In genomic region chr4:95556663-95557332, GRCm38 (mm10) we compare ENCODE assay signal across 8 mouse cellular contexts. TPM values are rescaled to one million over a fixed set of nuclear protein-coding genes. Genes with fewer than 3 reads are reported as not detected.
DNase-seq lines count a peak whose midpoint lies in the region; ATAC-seq and TF ChIP-seq lines count a peak whose summit lies in the region.

No protein-coding gene starts in this region.

- intact Hi-C loops in heart, postnatal 14 days (cut with DNase I), result loop anchor here (5.0 to 10.0 kb wide), 2 partner anchors 252 to 509 kb away; no protein-coding TSS in a partner anchor

- H3K27ac ChIP-seq in heart, embryonic 10.5 days, result peak overlapping the region; percentile 89
- peak overlapping the region; percentile 62; the same call in 1 of the 2 replicates for H3K27ac ChIP-seq in forebrain, postnatal 0 days (ENCODE audit: low read depth, low read length)

- H3K9me3 ChIP-seq in heart, embryonic 10.5 days, result no peaks in the 10 kb centered on the region
- H3K9me3 ChIP-seq in E14TG2a.4 (ENCODE audit: low read length), result no peaks in the 10 kb centered on the region
- H3K9me3 ChIP-seq in forebrain, postnatal 0 days (ENCODE audit: low read length), result no peaks in the 10 kb centered on the region

- H3K36me3 ChIP-seq in heart, embryonic 10.5 days, result no peaks in the 10 kb centered on the region
- no peaks in the 10 kb centered on the region for H3K36me3 ChIP-seq in E14TG2a.4 (ENCODE audit: insufficient read depth, low read length)
- H3K36me3 ChIP-seq in forebrain, postnatal 0 days (ENCODE audit: insufficient read depth), result no peaks in the 10 kb centered on the region

- WGBS in heart, embryonic 10.5 days, result 45% methylated on average over 16 of the region's 16 CpGs
- 40% methylated on average over 16 of the region's 16 CpGs for WGBS in forebrain, postnatal 0 days

- no peak for ATAC-seq in forebrain, postnatal 0 days

- peak overlapping the region; percentile 57 for H3K4me2 ChIP-seq in forebrain, postnatal 0 days (ENCODE audit: low read depth)

- H3K27me3 ChIP-seq in heart, embryonic 10.5 days (ENCODE audit: insufficient read depth, poor library complexity, severe bottlenecking), result no peaks in the 10 kb centered on the region
- no peaks in the 10 kb centered on the region for H3K27me3 ChIP-seq in E14TG2a.4 (ENCODE audit: insufficient read depth, low read length)
- H3K27me3 ChIP-seq in forebrain, postnatal 0 days (ENCODE audit: insufficient read depth, low read length), result no peaks in the 10 kb centered on the region

- H3K9ac ChIP-seq in forebrain, postnatal 0 days, result peak overlapping the region; percentile 38

- no peak for DNase-seq in heart, embryonic 10.5 days (ENCODE audit: low spot score)
- DNase-seq in heart, postnatal 14 days, result no peak
- DNase-seq in forebrain, postnatal 0 days, result no peak
- DNase-seq in lung, postnatal 36 days, result peak; percentile 1
- DNase-seq in frontal cortex, adult 2 months (ENCODE audit: extremely low spot score in 1 of 2, low spot score in 1 of 2), result no peak
- DNase-seq in urinary bladder, adult 2 months (ENCODE audit: low spot score), result no peak
- DNase-seq in ovary, postnatal 10 days (ENCODE audit: low spot score), result no peak

- no peak for TF ChIP-seq CTCF in E14TG2a.4 (conservative IDR thresholded peaks at IDR 0.05; ENCODE audit: low read length)
- TF ChIP-seq CTCF in forebrain, postnatal 0 days (IDR thresholded peaks at IDR 0.05; ENCODE audit: low read depth), result no peak

- no peaks in the 10 kb centered on the region for H3K4me1 ChIP-seq in heart, embryonic 10.5 days
- peaks cover 15% of the 10 kb centered on the region for H3K4me1 ChIP-seq in E14TG2a.4 (replicated peaks; ENCODE audit: low read depth, low read length)
- no peaks in the 10 kb centered on the region for H3K4me1 ChIP-seq in forebrain, postnatal 0 days (ENCODE audit: insufficient read depth)

- peak overlapping the region; percentile 61 for H3K4me3 ChIP-seq in heart, embryonic 10.5 days
- H3K4me3 ChIP-seq in E14TG2a.4 (replicated peaks; ENCODE audit: low read length), result peak overlapping the region; percentile 81
- H3K4me3 ChIP-seq in forebrain, postnatal 0 days (ENCODE audit: low read depth, low read length), result peak overlapping the region; percentile 37

RNA-seq across cellular contexts. Expression of gene Fggy, which starts 0.5 kb away (rescaled TPM):
- polyA plus RNA-seq in heart, embryonic 10.5 days (2016; fragmentation: Nextera tagmentation; extraction: Ambion mirVana), result 6.1 and 8.0 TPM in 2 replicates
- 1 to 10 TPM; 6.0 to 6.7 TPM for total RNA-seq in heart, postnatal 14 days (2021)
- 4.3 and 4.8 TPM in 2 replicates for total RNA-seq in forebrain, postnatal 0 days (2014; rRNA removed)
- polyA plus RNA-seq in forebrain, postnatal 0 days (2015; fragmentation: Nextera tagmentation; extraction: Ambion mirVana), result 4.1 and 4.9 TPM in 2 replicates
- polyA plus RNA-seq in frontal cortex, adult 2 months (2012; rRNA removed), result 11.8 and 12.6 TPM in 2 replicates
- 7.8 and 9.1 TPM in 2 replicates for polyA plus RNA-seq in urinary bladder, adult 2 months (2012; rRNA removed)
